Mouse (Mus musculus) left cerebral cortex, postnatal 4 days (tissue): Measurements from ENCODE around the gene Tnpo1. TPM values are rescaled to one million over a fixed set of nuclear protein-coding genes. Genes with fewer than 3 reads are reported as not detected.

Experiments used
- DNase-seq: peaks from one replicate; pipeline ENCODE4 v3.0.0-alpha.2; 2022
- intact Hi-C: fragments of 180-260 bp; cut with DNase I; formaldehyde crosslinking; loops from one replicate; pipeline ENCODE4 v1.15.1; 2025
- total RNA-seq, 2 experiments: library from RNA; stranded (reverse); gene quantifications; 2 replicates each; pipeline ENCODE4 v1.2.3; 2021

Tnpo1 gene
- 100 to 1,000 TPM in 1 of 2 experiments, 10 to 100 TPM in 1; 98.9 to 122 TPM for total RNA-seq

DNA sequence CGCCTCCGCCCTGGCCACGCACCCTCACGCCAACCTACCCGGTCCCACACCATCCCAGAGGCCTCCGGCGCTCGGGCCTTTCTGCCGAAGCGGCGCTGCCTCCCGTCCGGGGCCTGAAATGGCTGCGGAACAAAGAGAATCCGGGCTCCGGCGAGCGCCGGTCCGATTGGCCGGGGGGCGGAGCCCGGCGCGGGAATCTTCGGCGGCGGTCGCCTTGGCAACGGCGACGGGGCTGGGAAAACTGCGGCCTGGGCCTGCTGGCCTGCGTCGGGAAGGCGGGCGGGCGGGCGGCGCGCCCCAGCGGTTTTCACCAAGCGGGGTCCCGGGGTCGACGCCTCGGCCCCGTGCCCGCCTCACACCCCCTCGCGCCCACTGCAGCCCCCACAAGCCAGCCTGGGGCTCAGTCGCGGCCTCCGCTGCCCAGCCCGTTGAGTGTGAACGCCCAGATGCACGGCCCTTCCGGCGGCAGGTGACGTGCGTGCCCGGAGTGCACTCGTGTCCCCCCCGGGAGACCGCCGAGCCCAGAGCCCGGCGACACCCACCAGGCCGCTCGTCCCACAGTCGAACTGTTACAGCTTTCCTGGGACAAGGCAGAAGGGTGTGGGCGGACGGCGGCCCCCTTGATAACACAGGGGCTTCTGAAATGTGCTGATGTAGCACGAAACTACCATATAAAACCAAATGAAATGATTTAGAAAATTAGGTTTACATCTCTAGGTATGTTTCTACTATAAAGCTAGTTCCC is at the start of gene Tnpo1:
Tnpo1 (minus strand) TSS at position 172 of the 745 bp plus-strand sequence.
- intact Hi-C loops, result loop anchor here (5.0 kb wide), 1 partner anchor 176 kb away; no protein-coding TSS in a partner anchor
- DNase-seq, result peak; percentile 94

DNA sequence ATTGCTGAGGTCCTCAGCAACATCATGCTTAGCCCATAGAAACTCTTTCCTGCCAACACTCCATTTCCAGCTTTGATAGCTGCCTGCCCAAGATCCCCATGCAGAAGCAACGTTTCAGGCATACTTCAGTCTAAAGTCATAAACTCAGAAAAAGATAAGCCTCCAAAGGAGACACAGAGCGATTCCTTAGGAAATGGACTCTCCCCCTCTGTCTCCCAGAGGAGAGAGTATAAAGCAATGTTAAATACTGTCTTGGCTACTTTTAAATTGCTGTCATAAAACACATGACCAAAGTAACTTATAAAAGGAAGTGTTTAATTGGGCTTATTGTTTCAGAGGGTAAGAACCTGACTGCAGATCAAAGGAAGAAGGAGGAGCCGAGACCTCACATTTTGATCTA is 45.9 kb upstream of the Tnpo1 start:
- intact Hi-C loops, result no loop called here
- no peak for DNase-seq

GRCm38 (mm10) chr13:98971641-98972040 is 45.5 kb upstream of the Tnpo1 start:
- intact Hi-C loops, result no loop called here
- no peak for DNase-seq

GRCm38 (mm10) chr13:98968517-98968916 is 42.3 kb upstream of the Tnpo1 start:
- intact Hi-C loops, result no loop called here

GRCm38 (mm10) chr13:98967942-98968341 is 41.8 kb upstream of the Tnpo1 start:
- DNase-seq, result no peak
- intact Hi-C loops, result no loop called here

More at GRCm38 (mm10) chr13:98968517-98968916, 42.3 kb upstream of the Tnpo1 start:
- DNase-seq, result no peak

GRCm38 (mm10) chr13:98966583-98966982 is 40.4 kb upstream of the Tnpo1 start:
- intact Hi-C loops, result no loop called here
- DNase-seq, result peak; percentile 13

DNA sequence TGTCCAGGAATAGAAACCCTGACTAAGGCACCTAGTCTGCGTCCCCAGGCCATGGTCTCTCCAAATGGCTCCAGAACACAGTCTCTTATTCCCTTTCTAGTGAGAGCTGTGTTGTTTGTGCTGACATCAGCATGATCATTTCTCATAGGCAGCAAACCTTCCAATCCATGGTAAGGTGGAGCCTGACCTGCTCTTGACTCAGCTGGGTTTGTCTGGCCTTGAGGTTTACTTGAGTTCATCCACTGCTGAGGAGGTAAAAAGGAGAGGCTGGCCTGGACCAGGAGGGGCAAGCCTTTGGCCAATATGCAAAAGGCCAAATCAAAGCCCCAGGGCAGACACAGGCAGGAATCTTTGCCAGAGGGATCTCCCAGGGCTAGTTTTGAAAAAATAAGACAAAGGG is 37.4 kb upstream of the Tnpo1 start:
- intact Hi-C loops, result no loop called here
- DNase-seq, result no peak

DNA sequence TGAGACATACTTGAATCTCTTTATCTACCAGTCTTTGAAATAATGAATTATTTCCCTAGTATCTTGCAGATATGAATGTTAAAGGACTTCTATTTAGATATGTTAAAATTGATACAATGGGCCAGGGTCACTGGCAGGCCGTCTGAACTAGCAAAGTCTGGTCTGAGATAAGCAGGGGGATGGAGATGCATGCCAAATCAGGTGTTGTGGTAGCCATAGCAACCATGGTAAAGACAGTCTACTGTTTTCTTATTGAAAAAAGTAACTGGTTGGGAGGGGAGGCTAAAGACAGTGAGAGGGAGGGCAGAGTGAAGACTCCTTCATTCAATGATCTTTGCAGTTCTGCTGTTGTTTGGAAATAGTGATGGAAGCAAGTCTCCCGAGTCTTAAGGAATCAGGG is 32.0 kb upstream of the Tnpo1 start:
- no peak for DNase-seq
- intact Hi-C loops, result no loop called here

DNA sequence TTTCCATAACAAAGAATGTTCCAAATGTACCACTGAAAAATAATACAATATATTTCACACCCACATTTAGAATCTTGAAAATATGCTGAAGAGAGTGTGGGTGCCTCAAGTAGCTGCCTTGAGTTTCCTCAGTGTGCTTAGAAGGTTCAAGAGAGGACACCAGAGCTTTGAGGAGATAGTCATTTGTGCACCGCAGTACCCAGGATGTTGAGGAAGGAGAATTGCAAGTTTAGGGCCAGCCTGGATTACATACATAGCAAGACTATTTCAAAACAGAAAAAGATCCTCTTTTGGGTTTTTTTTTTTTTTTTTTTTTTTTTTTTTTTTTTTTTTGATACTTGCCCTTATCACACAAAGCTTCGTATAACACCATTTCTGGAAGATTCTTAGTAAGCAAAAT is 30.0 kb upstream of the Tnpo1 start:
- intact Hi-C loops, result no loop called here
- DNase-seq, result no peak

DNA sequence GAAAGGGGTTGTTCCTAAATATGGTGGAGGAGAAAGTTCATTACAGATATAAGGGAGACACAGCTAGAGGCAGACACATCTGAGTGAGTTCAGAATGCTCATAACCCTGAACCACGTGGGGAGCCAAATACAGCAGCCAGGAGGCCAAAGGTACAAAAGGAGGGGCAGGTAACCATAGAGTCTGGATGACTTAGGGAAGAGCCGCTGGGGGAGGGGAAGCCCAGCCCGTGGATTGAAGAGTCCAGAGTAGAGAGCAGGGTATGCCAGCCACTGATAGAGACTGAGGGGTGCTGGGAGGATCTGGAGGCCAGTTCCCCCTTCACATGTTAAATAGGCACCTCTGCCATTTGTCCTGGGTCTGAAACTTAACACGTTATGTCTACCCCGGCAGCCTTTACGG is 29.5 kb upstream of the Tnpo1 start:
- DNase-seq, result no peak
- intact Hi-C loops, result no loop called here

- intact Hi-C loops, result no loop called here
Measured at GRCm38 (mm10) chr13:98955226-98955625, 29.0 kb upstream of the Tnpo1 start.

GRCm38 (mm10) chr13:98953830-98954229 is 27.6 kb upstream of the Tnpo1 start:
- DNase-seq, result peak; percentile 78
- intact Hi-C loops, result no loop called here

More at GRCm38 (mm10) chr13:98955226-98955625, 29.0 kb upstream of the Tnpo1 start:
- no peak for DNase-seq

GRCm38 (mm10) chr13:98951951-98952350 is 25.8 kb upstream of the Tnpo1 start:
- no peak for DNase-seq
- intact Hi-C loops, result no loop called here

DNA sequence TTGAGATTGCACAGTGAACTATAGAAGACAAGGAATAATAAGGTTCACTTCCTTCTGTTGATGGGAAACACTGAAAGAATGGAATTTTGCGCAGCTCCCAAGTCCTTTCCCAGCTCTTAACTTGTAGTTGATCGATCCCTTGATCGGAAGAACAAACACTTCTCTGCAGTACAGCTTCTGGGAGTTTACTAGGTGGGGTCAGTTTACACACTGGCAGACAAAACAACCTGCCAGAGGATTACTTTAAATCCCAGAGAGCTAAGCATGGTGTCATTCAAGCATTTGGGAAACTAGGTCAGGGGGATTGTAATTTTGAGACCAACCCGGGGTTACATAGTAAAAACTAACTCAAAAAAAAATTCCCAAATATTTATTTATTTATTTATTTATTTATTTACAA is 22.0 kb upstream of the Tnpo1 start:
- intact Hi-C loops, result no loop called here
- DNase-seq, result no peak

DNA sequence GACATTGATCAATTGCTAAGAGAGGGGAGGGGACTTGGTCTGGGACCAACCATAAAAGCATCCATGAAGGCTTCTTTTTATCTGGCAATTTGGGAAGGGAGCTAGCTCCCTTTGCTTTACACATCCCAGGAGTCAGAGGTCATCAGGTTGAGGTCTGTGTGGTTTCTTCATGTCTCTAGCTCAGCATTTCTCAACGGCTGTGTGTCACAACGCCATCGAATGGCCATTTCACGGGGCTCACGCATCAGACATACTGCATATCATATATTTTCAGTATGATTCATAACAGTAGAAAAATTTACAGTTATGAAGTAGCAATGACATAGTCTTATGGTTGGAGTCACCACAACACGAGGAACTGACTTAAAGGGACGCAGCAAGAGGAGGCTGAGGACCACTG is 20.2 kb upstream of the Tnpo1 start:
- no peak for DNase-seq
- intact Hi-C loops, result no loop called here

- intact Hi-C loops, result no loop called here
- no peak for DNase-seq
Measured at GRCm38 (mm10) chr13:98945908-98946307, 19.7 kb upstream of the Tnpo1 start.

GRCm38 (mm10) chr13:98945381-98945780 is 19.2 kb upstream of the Tnpo1 start:
- DNase-seq, result no peak
- intact Hi-C loops, result no loop called here

- intact Hi-C loops, result no loop called here
- DNase-seq, result no peak
Measured at GRCm38 (mm10) chr13:98944620-98945081, 18.5 kb upstream of the Tnpo1 start.

GRCm38 (mm10) chr13:98942360-98942759 is 16.2 kb upstream of the Tnpo1 start:
- DNase-seq, result no peak
- intact Hi-C loops, result no loop called here

DNA sequence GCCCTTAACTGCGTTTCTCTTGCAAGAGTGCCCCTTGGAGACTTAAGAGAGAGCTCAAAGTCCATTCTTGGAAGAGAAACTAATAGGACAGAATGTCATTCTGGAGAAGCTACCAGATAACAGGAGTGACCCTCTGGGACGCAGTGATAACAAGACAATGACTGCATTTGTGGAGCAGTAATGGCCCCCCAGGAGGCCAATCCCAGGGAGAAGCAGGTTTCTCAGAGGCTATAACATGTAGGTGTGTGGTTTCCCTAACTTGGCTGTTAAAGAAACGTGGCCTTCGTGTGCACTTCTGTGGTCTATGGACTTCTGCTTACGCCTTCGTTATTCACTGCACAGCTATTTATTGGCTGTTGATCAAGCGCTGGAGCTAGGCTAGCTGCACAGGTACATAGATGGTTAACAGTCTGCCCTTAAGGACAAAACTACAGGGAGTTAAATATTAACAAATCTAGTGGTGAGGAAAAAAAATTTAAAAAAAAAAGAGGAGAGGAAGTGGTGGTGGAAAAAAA is 15.7 kb upstream of the Tnpo1 start:
- intact Hi-C loops, result no loop called here
- DNase-seq, result no peak

DNA sequence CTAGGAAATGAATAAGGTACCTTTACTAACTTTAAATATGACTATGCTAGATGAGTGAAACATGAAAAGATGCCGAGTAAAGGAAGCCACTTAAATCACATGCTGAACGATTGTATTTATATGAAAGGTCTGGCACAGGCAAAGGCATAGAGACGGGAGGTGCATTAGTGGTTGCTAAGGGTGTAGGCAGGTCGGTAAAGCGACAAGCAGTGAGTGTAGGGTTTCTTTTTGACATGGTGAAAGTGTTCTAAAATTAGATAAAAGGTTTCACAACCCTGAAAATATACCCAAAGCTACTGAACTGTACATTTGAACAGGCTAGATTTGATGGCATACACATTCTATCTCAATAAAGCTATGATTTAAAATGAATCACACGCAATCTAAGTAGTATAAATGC is 10.9 kb upstream of the Tnpo1 start:
- DNase-seq, result no peak
- intact Hi-C loops, result no loop called here

GRCm38 (mm10) chr13:98928908-98929307 is 2.7 kb upstream of the Tnpo1 start:
- intact Hi-C loops, result loop anchor here (5.0 kb wide), 1 partner anchor 173 kb away; no protein-coding TSS in a partner anchor
- no peak for DNase-seq

DNA sequence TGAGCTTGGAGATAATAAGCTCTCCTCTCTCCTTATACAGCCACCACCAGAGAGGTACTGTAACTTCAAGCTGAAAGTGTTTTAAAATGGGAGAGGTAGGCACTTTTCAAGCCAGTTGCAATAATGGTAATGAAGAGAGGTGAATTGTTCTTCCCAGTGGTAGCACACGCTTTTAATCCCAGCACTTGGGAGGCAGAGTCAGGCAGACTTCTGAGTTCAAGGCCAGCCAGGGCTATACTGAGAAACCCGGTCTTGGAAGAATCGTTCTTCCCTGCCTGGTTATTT is 716 bp upstream of the Tnpo1 start:
- no peak for DNase-seq

More for the DNA sequence above, 716 bp upstream of the Tnpo1 start:
- intact Hi-C loops, result loop anchor here (5.0 kb wide), 1 partner anchor 175 kb away; no protein-coding TSS in a partner anchor
